Mouse (Mus musculus): Measurements from ENCODE around the gene Suox. TPM values are rescaled to one million over a fixed set of nuclear protein-coding genes. Genes with fewer than 3 reads are reported as not detected.

Suox gene
- polyA plus RNA-seq, 1 experiment from 2014 or later: 12.7 TPM

- H3K36me3 ChIP-seq (ENCODE audit: control insufficient read depth, insufficient read depth, low read length): no peaks in the 10 kb centered on the region
- no peak for ATAC-seq (ENCODE audit: low FRiP score)
- no peaks in the 10 kb centered on the region for H3K9me3 ChIP-seq (ENCODE audit: control insufficient read depth, low read length)
- no peak overlapping the region for H3K9ac ChIP-seq (ENCODE audit: low read length)
- no peaks in the 10 kb centered on the region for H3K27me3 ChIP-seq (ENCODE audit: control insufficient read depth, insufficient read depth, low read length)
- H3K4me3 ChIP-seq (ENCODE audit: low read depth, low read length): no peak overlapping the region
- H3K4me1 ChIP-seq (ENCODE audit: control insufficient read depth, insufficient read depth, low read length): peaks cover 7% of the 10 kb centered on the region
- WGBS: 96% methylated on average over 2 of the region's 2 CpGs
- no peak for DNase-seq (ENCODE audit: low spot score, missing footprints)
- no peak overlapping the region for H3K4me2 ChIP-seq
- H3K27ac ChIP-seq (ENCODE audit: low read depth, low read length): no peak overlapping the region
These were observed 8.1 kb downstream of the Suox start for GRCm38 (mm10) chr10:128665806-128666205.

GRCm38 (mm10) chr10:128665307-128665706 lies 8.6 kb downstream of the Suox start:
- no peak overlapping the region for H3K9ac ChIP-seq (ENCODE audit: low read length)
- WGBS: 91% methylated on average over 3 of the region's 3 CpGs
- H3K9me3 ChIP-seq (ENCODE audit: control insufficient read depth, low read length): no peaks in the 10 kb centered on the region
- no peak overlapping the region for H3K4me2 ChIP-seq
- no peaks in the 10 kb centered on the region for H3K36me3 ChIP-seq (ENCODE audit: control insufficient read depth, insufficient read depth, low read length)
- no peak overlapping the region for H3K27ac ChIP-seq (ENCODE audit: low read depth, low read length)
- ATAC-seq (ENCODE audit: low FRiP score) (no peak), DNase-seq (ENCODE audit: low spot score, missing footprints) (no peak)
- H3K4me3 ChIP-seq (ENCODE audit: low read depth, low read length): no peak overlapping the region
- H3K27me3 ChIP-seq (ENCODE audit: control insufficient read depth, insufficient read depth, low read length): no peaks in the 10 kb centered on the region
- peaks cover 7% of the 10 kb centered on the region for H3K4me1 ChIP-seq (ENCODE audit: control insufficient read depth, insufficient read depth, low read length)

- Histone ChIP-seq H3K4me3 (ENCODE audit: low read depth, low read length) (no peak overlapping the region), H3K27ac (ENCODE audit: low read depth, low read length) (no peak overlapping the region), H3K4me1 (ENCODE audit: control insufficient read depth, insufficient read depth, low read length) (peaks cover 7% of the 10 kb centered on the region), H3K9ac (ENCODE audit: low read length) (no peak overlapping the region), H3K9me3 (ENCODE audit: control insufficient read depth, low read length) (no peaks in the 10 kb centered on the region), H3K36me3 (ENCODE audit: control insufficient read depth, insufficient read depth, low read length) (no peaks in the 10 kb centered on the region), H3K4me2 (no peak overlapping the region), H3K27me3 (ENCODE audit: control insufficient read depth, insufficient read depth, low read length) (no peaks in the 10 kb centered on the region)
- no peak for DNase-seq (ENCODE audit: low spot score, missing footprints)
- WGBS: 74% methylated on average over 3 of the region's 3 CpGs
- ATAC-seq (ENCODE audit: low FRiP score): no peak
These were observed 9.1 kb downstream of the Suox start for GRCm38 (mm10) chr10:128664808-128665207.

GRCm38 (mm10) chr10:128663441-128664220 lies 10.2 kb downstream of the Suox start:
- WGBS: 83% methylated on average over 5 of the region's 5 CpGs
- ATAC-seq (ENCODE audit: low FRiP score) (no peak), DNase-seq (ENCODE audit: low spot score, missing footprints) (no peak)
- Histone ChIP-seq H3K27me3 (ENCODE audit: control insufficient read depth, insufficient read depth, low read length) (no peaks in the 10 kb centered on the region), H3K4me3 (ENCODE audit: low read depth, low read length) (no peak overlapping the region), H3K4me1 (ENCODE audit: control insufficient read depth, insufficient read depth, low read length) (peaks cover 4% of the 10 kb centered on the region; the same call in 1 of the 2 replicates), H3K36me3 (ENCODE audit: control insufficient read depth, insufficient read depth, low read length) (no peaks in the 10 kb centered on the region), H3K9ac (ENCODE audit: low read length) (no peak overlapping the region), H3K9me3 (ENCODE audit: control insufficient read depth, low read length) (no peaks in the 10 kb centered on the region), H3K4me2 (no peak overlapping the region), H3K27ac (ENCODE audit: low read depth, low read length) (no peak overlapping the region)

GRCm38 (mm10) chr10:128662465-128662864 lies 11.4 kb downstream of the Suox start:
- no peak for DNase-seq (ENCODE audit: low spot score, missing footprints)
- Histone ChIP-seq H3K4me2 (no peak overlapping the region), H3K36me3 (ENCODE audit: control insufficient read depth, insufficient read depth, low read length) (no peaks in the 10 kb centered on the region), H3K9me3 (ENCODE audit: control insufficient read depth, low read length) (no peaks in the 10 kb centered on the region), H3K9ac (ENCODE audit: low read length) (no peak overlapping the region), H3K27ac (ENCODE audit: low read depth, low read length) (no peak overlapping the region), H3K4me1 (ENCODE audit: control insufficient read depth, insufficient read depth, low read length) (no peaks in the 10 kb centered on the region), H3K4me3 (ENCODE audit: low read depth, low read length) (no peak overlapping the region), H3K27me3 (ENCODE audit: control insufficient read depth, insufficient read depth, low read length) (no peaks in the 10 kb centered on the region)
- no peak for ATAC-seq (ENCODE audit: low FRiP score)

- Histone ChIP-seq H3K27me3 (ENCODE audit: control insufficient read depth, insufficient read depth, low read length) (no peaks in the 10 kb centered on the region), H3K9me3 (ENCODE audit: control insufficient read depth, low read length) (no peaks in the 10 kb centered on the region), H3K4me2 (no peak overlapping the region), H3K4me1 (ENCODE audit: control insufficient read depth, insufficient read depth, low read length) (no peaks in the 10 kb centered on the region), H3K27ac (ENCODE audit: low read depth, low read length) (no peak overlapping the region), H3K36me3 (ENCODE audit: control insufficient read depth, insufficient read depth, low read length) (no peaks in the 10 kb centered on the region), H3K4me3 (ENCODE audit: low read depth, low read length) (no peak overlapping the region), H3K9ac (ENCODE audit: low read length) (peak overlapping the region; percentile 24; the same call in 1 of the 2 replicates)
- 53% methylated on average over 9 of the region's 9 CpGs for WGBS
- DNase-seq (ENCODE audit: low spot score, missing footprints): peak; percentile 65
- ATAC-seq (ENCODE audit: low FRiP score): no peak
These were observed 14.4 kb downstream of the Suox start for GRCm38 (mm10) chr10:128659490-128659889.

GRCm38 (mm10) chr10:128657844-128658243 lies 16.0 kb downstream of the Suox start:
- no peak for ATAC-seq (ENCODE audit: low FRiP score)
- H3K36me3 ChIP-seq (ENCODE audit: control insufficient read depth, insufficient read depth, low read length): no peaks in the 10 kb centered on the region
- 59% methylated on average over 9 of the region's 9 CpGs for WGBS

GRCm38 (mm10) chr10:128656731-128657130 lies 17.1 kb downstream of the Suox start:
- Histone ChIP-seq H3K4me2 (no peak overlapping the region), H3K9ac (ENCODE audit: low read length) (no peak overlapping the region), H3K4me1 (ENCODE audit: control insufficient read depth, insufficient read depth, low read length) (no peaks in the 10 kb centered on the region), H3K27ac (ENCODE audit: low read depth, low read length) (no peak overlapping the region), H3K27me3 (ENCODE audit: control insufficient read depth, insufficient read depth, low read length) (no peaks in the 10 kb centered on the region), H3K4me3 (ENCODE audit: low read depth, low read length) (no peak overlapping the region), H3K9me3 (ENCODE audit: control insufficient read depth, low read length) (no peaks in the 10 kb centered on the region), H3K36me3 (ENCODE audit: control insufficient read depth, insufficient read depth, low read length) (no peaks in the 10 kb centered on the region)
- WGBS: 95% methylated on average over 1 of the region's 1 CpGs
- no peak for DNase-seq (ENCODE audit: low spot score, missing footprints)
- ATAC-seq (ENCODE audit: low FRiP score): no peak

More at GRCm38 (mm10) chr10:128657844-128658243, 16.0 kb downstream of the Suox start:
- no peaks in the 10 kb centered on the region for H3K9me3 ChIP-seq (ENCODE audit: control insufficient read depth, low read length)
- no peak overlapping the region for H3K4me2 ChIP-seq
- H3K9ac ChIP-seq (ENCODE audit: low read length): no peak overlapping the region
- no peak overlapping the region for H3K27ac ChIP-seq (ENCODE audit: low read depth, low read length)
- no peaks in the 10 kb centered on the region for H3K27me3 ChIP-seq (ENCODE audit: control insufficient read depth, insufficient read depth, low read length)
- H3K4me3 ChIP-seq (ENCODE audit: low read depth, low read length): no peak overlapping the region
- no peak for DNase-seq (ENCODE audit: low spot score, missing footprints)
- H3K4me1 ChIP-seq (ENCODE audit: control insufficient read depth, insufficient read depth, low read length): no peaks in the 10 kb centered on the region

- no peaks in the 10 kb centered on the region for H3K36me3 ChIP-seq (ENCODE audit: control insufficient read depth, insufficient read depth, low read length)
- ATAC-seq (ENCODE audit: low FRiP score) (no peak), DNase-seq (ENCODE audit: low spot score, missing footprints) (peak; percentile 21)
- no peak overlapping the region for H3K4me2 ChIP-seq
- H3K4me3 ChIP-seq (ENCODE audit: low read depth, low read length): no peak overlapping the region
- no peaks in the 10 kb centered on the region for H3K4me1 ChIP-seq (ENCODE audit: control insufficient read depth, insufficient read depth, low read length)
- no peaks in the 10 kb centered on the region for H3K9me3 ChIP-seq (ENCODE audit: control insufficient read depth, low read length)
- H3K27ac ChIP-seq (ENCODE audit: low read depth, low read length): no peak overlapping the region
- 92% methylated on average over 3 of the region's 3 CpGs for WGBS
- no peaks in the 10 kb centered on the region for H3K27me3 ChIP-seq (ENCODE audit: control insufficient read depth, insufficient read depth, low read length)
- no peak overlapping the region for H3K9ac ChIP-seq (ENCODE audit: low read length)
These were observed 18.6 kb downstream of the Suox start for GRCm38 (mm10) chr10:128655254-128655653.
